Mouse (Mus musculus): Measurements from ENCODE around the gene Snap47. TPM values are rescaled to one million over a fixed set of nuclear protein-coding genes. Genes with fewer than 3 reads are reported as not detected.

Gene Snap47
- polyA plus RNA-seq (2014; fragmentation: Illumina TruSeq; extraction: RNeasy Lipid Tissue Mini Kit (QIAGEN cat#74804); ENCODE audit: low read depth, low replicate concordance), result 42.6 TPM

GRCm38 (mm10) chr11:59451086-59451485 is at the start of gene Snap47:
Gene Snap47 (minus strand): TSS chr11:59451186.

DNA sequence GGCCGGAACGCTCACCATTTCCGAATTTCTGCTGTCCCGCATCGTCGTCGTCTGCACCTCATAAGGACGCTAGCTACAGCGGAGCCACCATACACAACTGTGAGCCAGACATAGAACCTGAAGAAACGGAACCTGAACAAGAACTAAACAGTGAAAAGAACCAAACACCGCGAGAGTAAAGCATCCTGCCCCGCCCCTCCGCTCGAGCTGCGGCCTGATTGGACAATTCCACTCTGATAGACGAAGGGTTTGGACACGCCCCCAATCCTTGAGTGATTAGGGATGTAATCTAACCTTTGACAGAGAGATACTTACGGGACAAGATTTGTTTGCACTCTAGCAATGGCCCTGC is 21.3 kb upstream of the Snap47 start, which contains the start of gene Zfp867:
Gene Zfp867 (minus strand): TSS at position 149 of the 352 bp plus-strand sequence.

DNA sequence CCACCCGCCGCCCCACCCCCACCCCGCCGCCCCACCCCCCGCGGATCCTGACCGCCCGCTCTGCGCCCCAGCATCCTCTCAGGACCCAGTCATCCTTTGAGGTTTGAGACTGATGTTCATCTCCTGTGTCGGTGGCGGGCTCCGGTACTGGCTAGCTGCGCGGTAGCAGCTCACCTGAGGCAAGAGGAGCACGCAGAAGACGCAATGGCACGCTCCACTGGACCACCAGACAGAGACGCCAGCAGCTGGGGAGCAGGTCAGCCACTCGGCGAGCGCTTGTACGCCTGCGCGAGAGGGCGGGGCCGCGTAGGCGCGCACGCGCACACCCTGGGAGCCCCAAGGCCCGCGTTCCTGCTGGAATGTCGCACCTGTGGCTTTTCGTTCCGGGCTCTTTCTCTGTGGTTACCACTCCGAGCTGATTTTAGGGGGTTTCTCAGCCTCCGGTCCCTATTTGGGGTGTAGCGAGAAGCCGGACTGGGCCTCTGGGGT is 1.2 kb downstream of the Snap47 start, which contains the start of gene Jmjd4:
Gene Jmjd4 (plus strand): TSS at position 305 of the 489 bp plus-strand sequence.

GRCm38 (mm10) chr11:59375475-59375874 is 75.5 kb downstream of the Snap47 start, which contains the start of gene Prss38:
Gene Prss38 (minus strand): TSS chr11:59375657.

Other genes starting within 250 kb of the Snap47 start
- 44.6 TPM for gene Mrpl55, start 248.7 kb downstream of the Snap47 start, polyA plus RNA-seq (2014; fragmentation: Illumina TruSeq; extraction: RNeasy Lipid Tissue Mini Kit (QIAGEN cat#74804); ENCODE audit: low read depth, low replicate concordance)
- gene 2310033P09Rik, start 242.9 kb downstream of the Snap47 start, polyA plus RNA-seq (2014; fragmentation: Illumina TruSeq; extraction: RNeasy Lipid Tissue Mini Kit (QIAGEN cat#74804); ENCODE audit: low read depth, low replicate concordance), result 26.6 TPM
- 415 TPM for gene Arf1, start 222.9 kb downstream of the Snap47 start, polyA plus RNA-seq (2014; fragmentation: Illumina TruSeq; extraction: RNeasy Lipid Tissue Mini Kit (QIAGEN cat#74804); ENCODE audit: low read depth, low replicate concordance)
- gene Wnt3a, start 160.4 kb downstream of the Snap47 start, polyA plus RNA-seq (2014; fragmentation: Illumina TruSeq; extraction: RNeasy Lipid Tissue Mini Kit (QIAGEN cat#74804); ENCODE audit: low read depth, low replicate concordance), result 0.31 TPM
- 5.1 TPM for gene Wnt9a, start 144.3 kb downstream of the Snap47 start, polyA plus RNA-seq (2014; fragmentation: Illumina TruSeq; extraction: RNeasy Lipid Tissue Mini Kit (QIAGEN cat#74804); ENCODE audit: low read depth, low replicate concordance)
- not detected for gene Prss38, start 75.5 kb downstream of the Snap47 start, polyA plus RNA-seq (2014; fragmentation: Illumina TruSeq; extraction: RNeasy Lipid Tissue Mini Kit (QIAGEN cat#74804); ENCODE audit: low read depth, low replicate concordance)
- 4.3 TPM for gene Jmjd4, start 1.1 kb downstream of the Snap47 start, polyA plus RNA-seq (2014; fragmentation: Illumina TruSeq; extraction: RNeasy Lipid Tissue Mini Kit (QIAGEN cat#74804); ENCODE audit: low read depth, low replicate concordance)
- 4.3 TPM for gene Zfp867, start 21.3 kb upstream of the Snap47 start, polyA plus RNA-seq (2014; fragmentation: Illumina TruSeq; extraction: RNeasy Lipid Tissue Mini Kit (QIAGEN cat#74804); ENCODE audit: low read depth, low replicate concordance)
- gene Zkscan17, start 75.6 kb upstream of the Snap47 start, polyA plus RNA-seq (2014; fragmentation: Illumina TruSeq; extraction: RNeasy Lipid Tissue Mini Kit (QIAGEN cat#74804); ENCODE audit: low read depth, low replicate concordance), result 14.9 TPM
- gene Nlrp3, start 90.4 kb upstream of the Snap47 start, polyA plus RNA-seq (2014; fragmentation: Illumina TruSeq; extraction: RNeasy Lipid Tissue Mini Kit (QIAGEN cat#74804); ENCODE audit: low read depth, low replicate concordance), result 0.71 TPM
- not detected for gene Olfr222, start 125.0 kb upstream of the Snap47 start, polyA plus RNA-seq (2014; fragmentation: Illumina TruSeq; extraction: RNeasy Lipid Tissue Mini Kit (QIAGEN cat#74804); ENCODE audit: low read depth, low replicate concordance)
- gene Olfr223, start 142.1 kb upstream of the Snap47 start, polyA plus RNA-seq (2014; fragmentation: Illumina TruSeq; extraction: RNeasy Lipid Tissue Mini Kit (QIAGEN cat#74804); ENCODE audit: low read depth, low replicate concordance), result not detected
- 164 TPM for gene Mprip, start 210.1 kb upstream of the Snap47 start, polyA plus RNA-seq (2014; fragmentation: Illumina TruSeq; extraction: RNeasy Lipid Tissue Mini Kit (QIAGEN cat#74804); ENCODE audit: low read depth, low replicate concordance)

All from adipose tissue, adult 10 weeks (tissue).